Mouse (Mus musculus) right cerebral cortex, postnatal 25 days (tissue): ENCODE measurements around the gene Rcn1.

Source experiments
- DNase-seq: peaks from one replicate; pipeline ENCODE4 v3.0.0; 2022

Rcn1 gene

GRCm38 (mm10) chr2:105399085-105399891 lies at the start of gene Rcn1:
TSS of gene Rcn1 (minus strand) at chr2:105399319.
- peak; percentile 67 for DNase-seq

- DNase-seq: no peak
These were observed 45.0 kb upstream of the Rcn1 start for GRCm38 (mm10) chr2:105444072-105444471.

GRCm38 (mm10) chr2:105439022-105439421 lies 39.9 kb upstream of the Rcn1 start:
- no peak for DNase-seq

- no peak for DNase-seq
These were observed 39.4 kb upstream of the Rcn1 start for GRCm38 (mm10) chr2:105438525-105438924.

GRCm38 (mm10) chr2:105432927-105433326 lies 33.8 kb upstream of the Rcn1 start:
- no peak for DNase-seq

GRCm38 (mm10) chr2:105430373-105430772 lies 31.3 kb upstream of the Rcn1 start:
- no peak for DNase-seq

- no peak for DNase-seq
These were observed 30.8 kb upstream of the Rcn1 start for GRCm38 (mm10) chr2:105429899-105430298.

- no peak for DNase-seq
These were observed 29.3 kb upstream of the Rcn1 start for GRCm38 (mm10) chr2:105428467-105428866.

- DNase-seq: peak; percentile 62
These were observed 28.9 kb upstream of the Rcn1 start for GRCm38 (mm10) chr2:105428029-105428428.

- no peak for DNase-seq
These were observed 28.3 kb upstream of the Rcn1 start for GRCm38 (mm10) chr2:105427447-105427846.

- no peak for DNase-seq
These were observed 19.6 kb upstream of the Rcn1 start for GRCm38 (mm10) chr2:105418629-105419227.

- no peak for DNase-seq
These were observed 18.5 kb upstream of the Rcn1 start for GRCm38 (mm10) chr2:105417663-105418062.

GRCm38 (mm10) chr2:105416660-105417348 lies 17.7 kb upstream of the Rcn1 start:
- no peak for DNase-seq

- DNase-seq: no peak
These were observed 17.0 kb upstream of the Rcn1 start for GRCm38 (mm10) chr2:105416046-105416659.

GRCm38 (mm10) chr2:105414309-105414708 lies 15.2 kb upstream of the Rcn1 start:
- DNase-seq: no peak

- no peak for DNase-seq
These were observed 10.1 kb upstream of the Rcn1 start for GRCm38 (mm10) chr2:105409253-105409652.

- DNase-seq: no peak
These were observed 9.4 kb upstream of the Rcn1 start for GRCm38 (mm10) chr2:105408511-105408910.

GRCm38 (mm10) chr2:105402180-105402579 lies 3.1 kb upstream of the Rcn1 start:
- DNase-seq: no peak

GRCm38 (mm10) chr2:105400558-105400957 lies 1.4 kb upstream of the Rcn1 start:
- DNase-seq: no peak

- peak; percentile 15 for DNase-seq
These were observed 459 bp downstream of the Rcn1 start for GRCm38 (mm10) chr2:105398636-105399084.

GRCm38 (mm10) chr2:105397446-105398211 lies 1.5 kb downstream of the Rcn1 start:
- DNase-seq: no peak

GRCm38 (mm10) chr2:105396066-105396465 lies 3.1 kb downstream of the Rcn1 start:
- no peak for DNase-seq

- no peak for DNase-seq
These were observed 4.7 kb downstream of the Rcn1 start for GRCm38 (mm10) chr2:105394375-105394774.
